Comparison of ENCODE assay signal across 8 mouse cellular contexts in genomic region chr16:65472472-65473001, GRCm38 (mm10). TPM values are rescaled to one million over a fixed set of nuclear protein-coding genes. Genes with fewer than 3 reads are reported as not detected.
A peak's percentile ranks its signal among the peaks of the same experiment; 100 is the strongest.
DNase-seq lines count a peak whose midpoint lies in the region.

No protein-coding gene starts in this region.

- H3K4me3 ChIP-seq in embryonic facial prominence, embryonic 10.5 days = no peak overlapping the region

- DNase-seq in heart, adult 8-10 months (ENCODE audit: low spot score) = peak; percentile 14
- DNase-seq in heart, postnatal 36 days = no peak
- DNase-seq in thymus, postnatal 0 days (ENCODE audit: low spot score) = peak; percentile 27
- DNase-seq in thymus, adult 18-20 months = no peak
- peak; percentile 21 for DNase-seq in embryonic facial prominence, embryonic 10.5 days (ENCODE audit: low spot score)
- peak; percentile 27 for DNase-seq in layer of hippocampus, adult 9-10 months (ENCODE audit: low spot score)
- peak; percentile 9 for DNase-seq in retina, adult 2 months (ENCODE audit: low read depth, low spot score)
- no peak for DNase-seq in urinary bladder, postnatal 36 days (ENCODE audit: low spot score in 2 of 2)

- H3K9me3 ChIP-seq in embryonic facial prominence, embryonic 10.5 days = 0 out of 2 replicates have a peak, but pooled peaks cover 5% of the 10 kb centered on the region

- WGBS in embryonic facial prominence, embryonic 10.5 days = 28% methylated on average over 5 of the region's 5 CpGs

- no peaks in the 10 kb centered on the region for H3K36me3 ChIP-seq in embryonic facial prominence, embryonic 10.5 days (replicated peaks)

- no peaks in the 10 kb centered on the region for H3K27me3 ChIP-seq in embryonic facial prominence, embryonic 10.5 days (replicated peaks; ENCODE audit: low read depth, poor library complexity, severe bottlenecking)

- peaks cover 10% of the 10 kb centered on the region for H3K4me1 ChIP-seq in embryonic facial prominence, embryonic 10.5 days

- intact Hi-C loops in heart, postnatal 36 days (cut with DNase I) = loop anchor here (1.0 to 2.0 kb wide), 2 partner anchors 99 to 718 kb away; no protein-coding TSS in a partner anchor

- H3K27ac ChIP-seq in embryonic facial prominence, embryonic 10.5 days (replicated peaks) = no peak overlapping the region

RNA-seq across cellular contexts. Expression of gene Pou1f1, which starts 47.8 kb away (rescaled TPM):
- not detected for total RNA-seq in heart, adult 8-10 months (2022)
- not detected for total RNA-seq in heart, postnatal 36 days (2021)
- polyA plus RNA-seq in thymus, postnatal 0 days (2015; fragmentation: Nextera tagmentation; extraction: Ambion mirVana) = 0.21 TPM in 1 of 2 replicates, not detected in the other
- not detected in 2 replicates for polyA plus RNA-seq in embryonic facial prominence, embryonic 10.5 days (2016; fragmentation: Nextera tagmentation; extraction: Ambion mirVana)

Comparison
In these comparisons a context has a peak if more than half of its experiments do, and no peak if none do; other contexts are left out.
1. DNase-seq: peak in heart, adult 8-10 months (single experiment), thymus, postnatal 0 days (single experiment), embryonic facial prominence, embryonic 10.5 days (single experiment), layer of hippocampus, adult 9-10 months (single experiment) and retina, adult 2 months (single experiment); none in heart, postnatal 36 days (0 of 2), thymus, adult 18-20 months (0 of 2) and urinary bladder, postnatal 36 days (0 of 2).